Mouse (Mus musculus): ENCODE results near the gene Slc44a5. TPM values are rescaled to one million over a fixed set of nuclear protein-coding genes. Genes with fewer than 3 reads are reported as not detected.
"Not testable (repeated sequence)": the region's sequence is repeated elsewhere in the genome, so short reads cannot be mapped to it uniquely, and the experiment has no call there.

The Slc44a5 gene
- polyA plus RNA-seq, 1 experiment from 2014 or later: 0.58 TPM

DNA sequence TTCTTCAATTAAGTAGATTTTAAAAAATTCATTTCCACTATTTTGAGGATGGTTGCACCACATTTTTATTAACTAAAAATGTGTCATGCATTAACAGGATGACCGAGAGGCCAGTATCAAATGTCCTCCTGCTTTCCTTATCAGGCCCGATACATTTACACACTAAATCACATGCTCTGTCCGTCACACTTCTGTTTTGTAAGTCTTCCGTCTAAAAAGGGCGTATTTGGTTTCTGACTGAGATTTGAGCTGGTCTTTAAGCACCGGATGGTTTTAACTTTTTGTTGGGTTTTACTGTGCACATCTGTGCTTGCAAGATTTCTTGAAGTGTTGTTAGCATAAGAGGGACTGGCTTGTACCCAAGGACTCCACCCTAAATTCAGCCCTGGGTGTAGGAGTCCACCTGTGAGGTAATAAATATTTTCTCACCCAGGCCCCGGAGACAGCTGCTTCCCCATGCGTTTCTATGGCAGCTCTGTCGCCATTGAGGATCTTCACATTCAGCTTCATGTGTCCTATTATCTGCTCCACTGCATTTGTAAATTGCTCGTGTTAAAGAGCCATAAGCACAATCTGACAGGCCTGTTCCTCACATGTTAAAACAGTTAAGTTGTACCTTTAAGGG, 237.3 kb downstream of the Slc44a5 start:
- no peak overlapping the region for H3K9ac ChIP-seq
- H3K36me3 ChIP-seq: no peaks in the 10 kb centered on the region
- H3K9me3 ChIP-seq (replicated peaks): no peaks in the 10 kb centered on the region
- peak overlapping the region; percentile 29; the same call in 1 of the 2 replicates for H3K27ac ChIP-seq
- H3K4me1 ChIP-seq: peaks cover 20% of the 10 kb centered on the region
- 27% methylated on average over 10 of the region's 10 CpGs for WGBS
- ATAC-seq (replicated peaks; ENCODE audit: low FRiP score): peak; percentile 82
- H3K4me3 ChIP-seq (replicated peaks): no peak overlapping the region
- no peak overlapping the region for H3K4me2 ChIP-seq
- no peaks in the 10 kb centered on the region for H3K27me3 ChIP-seq

GRCm38 (mm10) chr3:154212551-154212950, 239.3 kb downstream of the Slc44a5 start:
- no peak for ATAC-seq (replicated peaks; ENCODE audit: low FRiP score)
- H3K4me2 ChIP-seq: no peak overlapping the region

DNA sequence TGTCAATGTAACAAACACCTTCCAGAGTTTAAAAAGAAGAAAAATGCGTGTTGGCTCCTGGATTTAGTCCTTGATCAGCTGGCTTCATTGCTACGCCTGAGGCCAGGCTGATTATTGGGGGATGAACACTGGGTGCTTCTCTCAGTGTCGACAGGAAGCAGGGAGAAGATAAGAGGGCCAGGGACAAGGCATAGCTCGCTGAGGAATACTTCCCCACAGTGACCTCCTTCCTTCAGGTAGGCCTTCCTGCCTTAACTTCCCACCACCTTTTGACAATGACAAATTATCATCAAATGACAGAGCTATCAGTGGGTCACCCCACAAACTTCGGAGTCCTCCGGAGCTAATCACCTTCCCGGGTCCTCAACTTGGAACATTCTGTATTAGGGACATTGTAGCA, 242.1 kb downstream of the Slc44a5 start:
- H3K27me3 ChIP-seq: no peaks in the 10 kb centered on the region
- H3K4me2 ChIP-seq: no peak overlapping the region
- no peaks in the 10 kb centered on the region for H3K36me3 ChIP-seq
- H3K27ac ChIP-seq: no peak overlapping the region
- no peak for ATAC-seq (replicated peaks; ENCODE audit: low FRiP score)
- no peak overlapping the region for H3K9ac ChIP-seq
- peaks cover 8% of the 10 kb centered on the region; the same call in 1 of the 2 replicates for H3K4me1 ChIP-seq
- H3K4me3 ChIP-seq (replicated peaks): no peak overlapping the region
- WGBS: 79% methylated on average over 7 of the region's 7 CpGs
- no peaks in the 10 kb centered on the region for H3K9me3 ChIP-seq (replicated peaks)

More at GRCm38 (mm10) chr3:154212551-154212950, 239.3 kb downstream of the Slc44a5 start:
- H3K36me3 ChIP-seq: no peaks in the 10 kb centered on the region
- no peaks in the 10 kb centered on the region for H3K27me3 ChIP-seq
- H3K9me3 ChIP-seq (replicated peaks): no peaks in the 10 kb centered on the region
- WGBS: 91% methylated on average over 2 of the region's 2 CpGs
- H3K4me1 ChIP-seq: peaks cover 20% of the 10 kb centered on the region
- H3K27ac ChIP-seq: no peak overlapping the region
- no peak overlapping the region for H3K4me3 ChIP-seq (replicated peaks)
- no peak overlapping the region for H3K9ac ChIP-seq

GRCm38 (mm10) chr3:154215779-154216178, 242.5 kb downstream of the Slc44a5 start:
- H3K4me3 ChIP-seq (replicated peaks): no peak overlapping the region
- H3K27me3 ChIP-seq: no peaks in the 10 kb centered on the region
- ATAC-seq (replicated peaks; ENCODE audit: low FRiP score): no peak
- H3K4me1 ChIP-seq: peaks cover 3% of the 10 kb centered on the region; the same call in 1 of the 2 replicates
- H3K9ac ChIP-seq: no peak overlapping the region
- no peaks in the 10 kb centered on the region for H3K36me3 ChIP-seq
- no peaks in the 10 kb centered on the region for H3K9me3 ChIP-seq (replicated peaks)
- no peak overlapping the region for H3K27ac ChIP-seq
- no peak overlapping the region for H3K4me2 ChIP-seq

- WGBS: 63% methylated on average over 8 of the region's 8 CpGs
Measured at GRCm38 (mm10) chr3:154222141-154222591, 248.9 kb downstream of the Slc44a5 start.

DNA sequence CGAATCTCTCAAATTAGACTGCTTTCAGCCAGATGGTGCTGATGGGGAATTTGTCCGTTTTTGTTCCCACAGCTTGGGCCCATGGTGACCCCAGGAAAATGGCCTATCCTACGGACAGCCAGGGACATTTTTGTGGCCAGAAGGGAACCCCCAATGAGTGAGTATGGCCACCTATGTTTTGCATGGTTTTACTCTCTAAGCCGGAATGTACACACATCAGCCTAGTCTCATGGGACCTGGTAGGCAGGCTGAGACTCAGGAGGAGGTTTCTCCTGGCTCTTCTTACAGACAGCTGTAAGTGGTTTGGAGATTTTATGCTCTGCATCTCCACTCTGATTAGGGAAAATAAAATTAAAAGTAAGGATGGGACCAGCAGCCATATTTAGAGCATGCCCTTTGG, 249.5 kb downstream of the Slc44a5 start:
- H3K9me3 ChIP-seq (replicated peaks): no peaks in the 10 kb centered on the region
- H3K4me1 ChIP-seq: no peaks in the 10 kb centered on the region
- ATAC-seq (replicated peaks; ENCODE audit: low FRiP score): no peak
- H3K4me2 ChIP-seq: no peak overlapping the region
- WGBS: 69% methylated on average over 4 of the region's 4 CpGs
- no peak overlapping the region for H3K9ac ChIP-seq
- H3K4me3 ChIP-seq (replicated peaks): no peak overlapping the region
- H3K36me3 ChIP-seq: no peaks in the 10 kb centered on the region
- H3K27ac ChIP-seq: no peak overlapping the region
- H3K27me3 ChIP-seq: no peaks in the 10 kb centered on the region

More at GRCm38 (mm10) chr3:154222141-154222591, 248.9 kb downstream of the Slc44a5 start:
- no peaks in the 10 kb centered on the region for H3K4me1 ChIP-seq
- H3K9me3 ChIP-seq (replicated peaks): no peaks in the 10 kb centered on the region
- H3K4me2 ChIP-seq: no peak overlapping the region
- H3K27me3 ChIP-seq: no peaks in the 10 kb centered on the region
- no peak for ATAC-seq (replicated peaks; ENCODE audit: low FRiP score)
- no peak overlapping the region for H3K27ac ChIP-seq
- H3K36me3 ChIP-seq: no peaks in the 10 kb centered on the region
- H3K4me3 ChIP-seq (replicated peaks): no peak overlapping the region
- no peak overlapping the region for H3K9ac ChIP-seq

DNA sequence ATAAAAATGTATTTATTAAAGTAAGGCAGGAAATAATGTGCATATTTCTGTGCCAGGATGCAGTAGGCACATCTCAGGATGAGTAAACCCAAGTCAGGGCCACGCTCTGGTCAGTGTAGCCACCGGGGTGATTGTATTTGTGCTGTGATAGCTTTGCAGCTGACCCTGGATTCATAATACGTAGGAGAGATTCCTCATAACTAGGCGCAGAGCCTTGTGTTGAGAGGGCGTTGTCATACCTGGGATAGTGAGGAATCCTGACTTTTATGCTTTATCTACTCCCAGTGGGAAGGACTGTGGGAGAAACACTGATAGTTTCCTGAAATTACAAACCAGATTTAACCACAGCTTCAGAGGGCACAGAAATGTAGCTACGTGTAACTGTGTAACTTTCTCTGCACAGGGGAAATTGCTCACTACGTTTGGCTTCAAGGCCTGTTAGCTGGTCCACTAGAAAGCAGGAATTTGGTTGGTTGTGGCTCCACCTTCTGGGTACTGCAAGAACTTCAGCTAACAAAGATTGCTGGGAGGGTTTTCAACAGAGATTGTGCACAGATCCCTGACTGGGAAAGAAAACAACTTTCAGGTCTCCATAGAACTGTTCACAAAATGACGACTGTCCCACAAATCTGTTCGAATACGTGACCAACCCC, 253.0 kb downstream of the Slc44a5 start:
- peak; percentile 81 for ATAC-seq (replicated peaks; ENCODE audit: low FRiP score)
- no peaks in the 10 kb centered on the region for H3K36me3 ChIP-seq
- no peaks in the 10 kb centered on the region for H3K27me3 ChIP-seq
- no peak overlapping the region for H3K4me3 ChIP-seq (replicated peaks)
- whole genome bisulfite sequencing: 52% methylated on average over 10 of the region's 10 CpGs
- H3K9me3 ChIP-seq (replicated peaks): no peaks in the 10 kb centered on the region
- H3K9ac ChIP-seq: no peak overlapping the region
- H3K27ac ChIP-seq: no peak overlapping the region
- no peak overlapping the region for H3K4me2 ChIP-seq
- H3K4me1 ChIP-seq: no peaks in the 10 kb centered on the region

- Histone ChIP-seq H3K27me3 (no peaks in the 10 kb centered on the region), H3K4me1 (no peaks in the 10 kb centered on the region), H3K9me3 (replicated peaks) (no peaks in the 10 kb centered on the region), H3K4me3 (replicated peaks) (no peak overlapping the region), H3K9ac (no peak overlapping the region), H3K4me2 (no peak overlapping the region), H3K36me3 (no peaks in the 10 kb centered on the region), H3K27ac (no peak overlapping the region)
- 79% methylated on average over 1 of the region's 1 CpGs for WGBS
- no peak for ATAC-seq (replicated peaks; ENCODE audit: low FRiP score)
Measured at GRCm38 (mm10) chr3:154244932-154245331, 271.7 kb downstream of the Slc44a5 start.

GRCm38 (mm10) chr3:154251486-154251885, 278.2 kb downstream of the Slc44a5 start:
- Histone ChIP-seq H3K4me3 (replicated peaks) (no peak overlapping the region), H3K9me3 (replicated peaks) (no peaks in the 10 kb centered on the region), H3K36me3 (no peaks in the 10 kb centered on the region), H3K27me3 (no peaks in the 10 kb centered on the region), H3K27ac (no peak overlapping the region), H3K9ac (no peak overlapping the region), H3K4me1 (no peaks in the 10 kb centered on the region), H3K4me2 (no peak overlapping the region)
- WGBS: 91% methylated on average over 2 of the region's 2 CpGs
- no peak for ATAC-seq (replicated peaks; ENCODE audit: low FRiP score)

GRCm38 (mm10) chr3:154252219-154252618, 279.0 kb downstream of the Slc44a5 start:
- H3K9ac ChIP-seq: no peak overlapping the region
- no peak overlapping the region for H3K4me3 ChIP-seq (replicated peaks)
- no peaks in the 10 kb centered on the region for H3K27me3 ChIP-seq
- H3K9me3 ChIP-seq (replicated peaks): no peaks in the 10 kb centered on the region
- no peaks in the 10 kb centered on the region for H3K4me1 ChIP-seq
- no peak overlapping the region for H3K27ac ChIP-seq
- WGBS: 60% methylated on average over 10 of the region's 10 CpGs
- ATAC-seq (replicated peaks; ENCODE audit: low FRiP score): no peak
- no peaks in the 10 kb centered on the region for H3K36me3 ChIP-seq
- no peak overlapping the region for H3K4me2 ChIP-seq

- WGBS: 94% methylated on average over 2 of the region's 2 CpGs
- not testable (repeated sequence) for H3K4me2 ChIP-seq; H3K4me1 ChIP-seq; H3K4me3 ChIP-seq (replicated peaks); ATAC-seq (replicated peaks; ENCODE audit: low FRiP score); H3K36me3 ChIP-seq; H3K9ac ChIP-seq; H3K27ac ChIP-seq; H3K27me3 ChIP-seq; H3K9me3 ChIP-seq (replicated peaks)
Measured at GRCm38 (mm10) chr3:154254187-154254586, 281.0 kb downstream of the Slc44a5 start.

- H3K9ac ChIP-seq: no peak overlapping the region
- no peaks in the 10 kb centered on the region for H3K27me3 ChIP-seq
- no peak overlapping the region for H3K27ac ChIP-seq
- ATAC-seq (replicated peaks; ENCODE audit: low FRiP score): no peak
- H3K4me3 ChIP-seq (replicated peaks): no peak overlapping the region
- no peak overlapping the region for H3K4me2 ChIP-seq
- H3K36me3 ChIP-seq: no peaks in the 10 kb centered on the region
- H3K9me3 ChIP-seq (replicated peaks): no peaks in the 10 kb centered on the region
- H3K4me1 ChIP-seq: no peaks in the 10 kb centered on the region
Measured at GRCm38 (mm10) chr3:154257312-154257711, 284.1 kb downstream of the Slc44a5 start.
